Mouse (Mus musculus) lung, postnatal 0 days (tissue): ENCODE data around the gene Ddn.

ENCODE experiments used
- CTCF ChIP-seq: IDR thresholded peaks from 2 replicates; pipeline ENCODE4 v1.5.1; 2016; ENCODE audit warnings: antibody characterized with exemption, mild to moderate bottlenecking
- EP300 ChIP-seq: IDR thresholded peaks from 2 replicates; pipeline ENCODE4 v1.6.1; 2016; ENCODE audit warnings: antibody characterized with exemption, mild to moderate bottlenecking, control low read depth

- TF ChIP-seq CTCF, result no peak
- TF ChIP-seq EP300, result no peak; the same call in none of the 2 replicates
Observed at GRCm38 (mm10) chr15:98831684-98832035, 22.4 kb upstream of the Ddn start.
